Mouse (Mus musculus): ENCODE results near the gene Col19a1. TPM values are rescaled to one million over a fixed set of nuclear protein-coding genes. Genes with fewer than 3 reads are reported as not detected.
"Not testable (repeated sequence)": the region's sequence is repeated elsewhere in the genome, so short reads cannot be mapped to it uniquely, and the experiment has no call there.

Gene Col19a1
- total RNA-seq (2021), result under 1 TPM; 0.06 to 0.10 TPM
- long read RNA-seq, experiment 1, result 0 reads
- long read RNA-seq, experiment 2, result 0 reads

DNA sequence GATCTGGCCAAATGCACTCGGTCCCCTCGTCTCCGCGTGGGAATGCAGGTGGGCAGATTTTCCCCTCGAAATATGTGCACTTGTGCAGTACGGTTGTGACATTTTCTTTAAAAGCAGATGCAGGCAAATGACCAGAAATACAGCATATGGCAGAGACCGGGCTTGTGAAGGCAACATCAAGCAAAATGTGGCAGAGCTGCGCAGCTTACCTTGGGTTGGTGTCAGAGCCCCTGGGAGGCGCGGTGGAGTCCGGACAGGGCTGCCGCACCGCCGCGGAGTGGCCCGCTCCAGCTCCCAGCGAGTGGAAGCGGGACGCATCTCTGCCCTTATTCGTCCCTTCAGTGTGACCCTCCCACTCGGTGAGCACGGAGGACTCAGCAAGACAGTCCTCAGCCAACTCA is at the start of gene Col19a1:
Col19a1 (minus strand) TSS at position 332 of the 401 bp plus-strand sequence.
- no peak for DNase-seq (ENCODE audit: low spot score in 2 of 2)

DNA sequence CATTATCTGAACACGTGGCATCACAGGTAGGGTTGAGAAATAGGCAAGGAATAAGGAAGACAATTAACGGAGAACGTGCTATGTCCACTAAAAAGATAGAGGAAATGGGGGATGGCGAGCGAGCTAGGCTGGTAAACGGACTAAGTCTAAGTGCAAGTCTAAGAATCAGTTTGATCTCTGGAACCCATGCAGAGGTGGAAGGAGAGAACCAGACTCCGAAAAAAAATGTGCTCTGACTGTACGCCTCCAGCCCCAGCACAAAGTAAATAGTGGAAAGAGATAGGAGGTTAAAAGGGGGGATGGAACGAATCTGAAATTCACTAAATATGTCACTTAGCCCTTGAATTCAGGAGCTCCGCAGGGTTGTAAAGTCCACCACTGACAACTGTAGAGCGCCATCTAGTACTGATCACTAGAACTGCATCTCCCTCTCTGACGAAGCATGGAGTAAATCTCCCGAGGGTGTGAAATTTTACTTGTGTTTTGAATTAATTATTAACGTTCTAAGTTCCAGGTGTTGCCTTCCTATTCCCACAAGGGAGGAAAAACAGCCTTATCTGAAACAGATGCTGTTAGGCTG is 46.4 kb upstream of the Col19a1 start:
- no peak for DNase-seq (ENCODE audit: low spot score in 2 of 2)

DNA sequence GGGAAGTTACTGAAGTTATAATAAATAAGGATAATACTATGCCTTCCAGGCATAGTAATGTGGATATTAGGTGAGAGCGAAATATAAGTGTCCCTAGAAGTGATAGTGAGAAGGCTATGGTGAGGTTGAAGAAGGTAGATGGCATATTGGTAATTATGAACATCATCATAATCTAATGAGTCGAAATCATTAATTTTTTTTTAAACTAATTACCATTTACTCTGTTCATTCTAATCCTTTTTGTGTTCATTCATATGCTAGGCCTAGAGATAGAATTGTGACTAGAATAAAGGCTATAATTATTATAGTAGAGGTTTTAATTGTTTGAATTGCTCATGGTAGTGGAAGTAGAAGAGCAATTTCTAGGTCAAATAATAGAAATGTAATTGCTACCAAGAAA is 25.3 kb upstream of the Col19a1 start:
- DNase-seq (ENCODE audit: low spot score in 2 of 2), result not testable (repeated sequence)

DNA sequence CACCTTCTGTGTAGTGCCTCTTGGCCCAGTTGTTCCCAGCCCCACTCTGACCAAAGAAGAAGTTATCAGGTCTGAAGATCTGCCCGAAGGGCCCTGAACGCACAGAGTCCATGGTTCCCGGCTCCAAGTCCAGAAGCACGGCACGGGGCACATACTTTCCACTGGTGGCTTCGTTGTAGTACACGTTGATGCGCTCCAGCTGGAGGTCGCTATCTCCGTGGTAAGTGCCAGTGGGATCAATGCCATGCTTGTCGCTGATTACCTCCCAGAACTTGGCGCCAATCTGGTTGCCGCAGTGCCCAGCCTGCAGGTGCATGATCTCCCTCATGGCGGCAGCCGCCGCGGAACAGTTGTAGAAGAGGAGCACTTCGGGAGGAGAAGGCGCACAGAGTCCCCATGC is 7.8 kb upstream of the Col19a1 start:
- DNase-seq (ENCODE audit: low spot score in 2 of 2), result no peak

DNA sequence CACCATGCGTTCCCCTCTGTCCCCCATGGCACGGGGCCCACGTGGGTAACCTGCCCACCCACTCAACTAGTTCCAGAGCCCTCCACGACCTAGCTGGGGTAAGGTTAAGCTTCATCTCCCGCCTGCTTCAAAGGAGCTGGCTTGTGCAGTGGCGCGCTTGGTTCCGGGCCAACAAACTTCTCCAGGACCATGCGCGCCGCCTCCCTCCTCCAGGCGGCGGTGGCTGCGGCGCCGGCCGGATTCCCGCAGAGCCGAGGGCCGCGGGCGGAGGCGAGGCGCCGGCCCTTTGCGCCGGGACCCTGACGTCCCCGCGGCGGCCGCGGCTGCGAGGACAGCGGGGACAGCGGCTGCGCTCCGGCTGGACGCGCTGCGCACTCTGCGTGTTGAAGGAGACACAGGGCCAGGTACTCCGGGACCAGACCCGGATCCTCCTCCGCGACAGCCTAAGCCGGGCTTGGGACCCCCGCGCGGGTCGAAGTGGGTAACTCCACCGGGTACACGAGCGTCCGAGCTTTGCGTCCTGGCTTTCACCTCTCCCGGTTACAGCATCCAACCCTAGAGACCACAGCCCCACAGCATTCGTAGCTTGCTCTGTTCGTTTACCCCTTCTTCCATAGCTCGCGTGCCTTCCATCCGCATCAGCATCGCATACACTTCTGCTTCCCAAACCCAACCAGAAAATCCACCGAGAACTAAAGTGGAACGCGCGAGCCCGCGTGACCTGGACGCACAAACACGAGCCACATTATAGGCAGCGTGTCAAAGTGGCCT is 717 bp downstream of the Col19a1 start:
- no peak for DNase-seq (ENCODE audit: low spot score in 2 of 2)

DNA sequence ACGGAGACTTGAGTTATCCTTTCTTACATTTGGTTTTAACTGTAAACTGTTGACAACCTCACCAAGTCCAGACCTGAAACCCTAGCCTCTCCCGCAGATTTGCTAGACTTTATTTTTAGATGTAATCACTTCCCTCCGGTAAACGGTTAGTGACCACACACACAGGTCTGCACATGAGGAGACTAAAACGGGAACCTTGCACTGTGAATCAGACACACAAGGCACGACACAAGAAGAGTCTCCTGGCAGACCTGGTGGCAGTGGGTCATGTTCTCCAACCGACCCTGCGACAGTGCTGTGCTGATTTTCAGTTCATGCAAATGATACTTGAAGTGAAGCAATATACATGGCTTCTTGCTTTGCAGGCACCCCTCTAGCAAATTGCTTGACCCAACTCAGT is 14.7 kb downstream of the Col19a1 start:
- DNase-seq (ENCODE audit: low spot score in 2 of 2), result no peak

DNA sequence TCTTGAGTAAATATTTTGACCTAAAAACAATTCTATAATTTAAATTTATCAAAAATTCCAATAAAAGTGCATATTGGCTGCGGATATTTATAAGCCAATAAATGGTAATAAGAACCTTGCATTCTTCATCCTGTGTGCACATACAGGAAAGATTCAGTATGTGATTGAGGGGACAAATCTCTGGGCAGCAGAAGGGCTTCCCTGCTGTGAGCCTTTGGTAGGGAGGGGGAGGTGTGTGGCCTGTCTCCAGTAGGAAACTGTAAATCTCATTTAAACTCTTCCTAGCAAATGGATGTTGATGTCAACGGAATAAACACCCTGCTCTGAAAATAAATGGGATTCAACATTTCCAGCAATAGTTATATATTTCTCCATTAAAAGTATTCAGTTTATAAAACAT is 23.2 kb downstream of the Col19a1 start:
- no peak for DNase-seq (ENCODE audit: low spot score in 2 of 2)

DNA sequence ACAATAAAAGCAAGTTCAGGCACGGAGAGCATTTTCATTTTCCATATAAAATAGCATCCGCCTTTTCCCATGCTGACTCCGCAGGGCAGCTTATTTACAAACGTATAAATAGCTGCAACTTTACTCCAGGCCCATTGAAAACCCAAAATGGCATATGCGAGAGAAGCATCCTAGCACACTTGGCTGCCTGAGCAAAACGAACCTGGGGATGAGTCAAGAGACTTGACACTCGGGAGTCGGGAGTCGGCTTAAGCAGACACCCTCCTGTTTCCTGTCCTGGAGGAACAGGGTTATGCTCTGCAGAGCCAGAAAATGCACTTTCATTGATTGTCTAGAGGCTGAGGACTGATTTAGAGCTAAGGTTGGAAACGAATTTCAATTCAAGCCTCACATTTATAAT is 29.3 kb downstream of the Col19a1 start:
- DNase-seq (ENCODE audit: low spot score in 2 of 2), result no peak

DNA sequence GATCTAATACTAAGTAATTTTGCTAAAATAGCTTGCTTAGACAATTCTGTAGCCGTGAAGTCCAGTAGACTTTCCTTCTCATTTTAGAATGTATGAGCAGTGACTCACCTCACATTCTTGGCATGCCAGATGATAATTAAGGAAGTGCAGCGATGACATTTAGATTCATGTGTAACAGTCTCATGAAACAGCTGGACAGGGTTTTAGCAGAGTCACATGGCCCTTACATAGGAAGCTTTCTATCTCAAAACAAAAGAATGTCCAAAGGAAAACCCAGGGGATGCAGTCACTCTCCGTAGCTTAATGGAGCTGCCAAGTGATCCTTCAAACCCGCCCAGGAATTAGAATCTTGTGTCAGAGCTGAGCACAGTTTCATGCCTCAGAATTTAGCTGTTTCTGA is 33.8 kb downstream of the Col19a1 start:
- DNase-seq (ENCODE audit: low spot score in 2 of 2), result no peak

DNA sequence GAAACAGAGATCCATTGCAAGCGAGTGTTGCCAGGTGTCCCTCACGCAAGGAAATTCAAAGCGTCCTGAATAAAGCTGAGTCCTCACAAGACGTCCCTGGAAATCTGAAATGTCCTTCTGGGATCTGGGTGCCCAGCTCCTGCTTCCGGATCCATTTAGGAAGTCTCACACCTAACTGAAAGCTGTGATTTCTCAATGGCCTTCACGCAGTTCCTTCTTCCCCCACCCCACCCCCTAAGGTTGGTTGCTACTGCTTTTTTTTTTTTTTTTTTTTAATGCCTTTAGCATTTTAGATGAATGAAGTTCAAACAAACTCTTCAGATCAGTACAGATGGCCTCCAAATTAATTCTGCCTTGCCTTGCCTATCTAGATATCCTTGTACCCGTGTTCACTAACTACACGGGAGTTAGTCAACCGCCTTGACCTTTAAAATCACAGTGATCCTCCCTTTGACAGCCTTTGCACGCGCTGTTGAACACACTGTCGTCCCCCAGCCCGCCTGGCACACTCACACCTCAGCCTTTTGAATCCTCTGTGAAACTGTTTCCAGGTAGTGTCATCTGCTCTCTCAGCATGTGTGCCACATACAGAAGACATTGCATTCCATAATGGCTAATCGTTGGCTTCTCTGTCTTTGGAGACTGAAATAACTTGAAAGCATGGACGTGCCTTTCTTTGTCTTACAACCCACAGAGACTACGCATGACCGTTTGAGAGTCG is 36.6 kb downstream of the Col19a1 start:
- DNase-seq (ENCODE audit: low spot score in 2 of 2), result peak in 1 of 2 experiments; percentile 2

DNA sequence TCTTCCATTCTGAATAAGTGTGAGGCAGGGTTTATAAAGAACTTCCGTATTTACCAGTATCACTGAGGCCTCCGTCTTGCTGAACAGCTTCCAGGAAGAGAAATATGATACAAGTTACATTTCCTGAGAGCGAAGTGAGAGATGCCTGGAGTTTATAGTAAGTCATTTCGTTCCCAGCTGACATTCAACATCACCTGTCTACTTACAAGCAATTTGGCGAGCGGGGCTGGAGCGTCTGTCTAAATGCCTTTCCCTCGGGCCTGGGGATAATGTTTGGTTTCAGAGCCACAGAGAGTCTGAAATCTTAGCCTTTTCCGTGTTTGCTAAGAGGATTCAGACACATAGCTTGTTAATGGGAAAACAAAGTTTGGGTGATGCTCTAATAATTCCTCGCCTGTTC is 37.2 kb downstream of the Col19a1 start:
- DNase-seq (ENCODE audit: low spot score in 2 of 2), result no peak

DNA sequence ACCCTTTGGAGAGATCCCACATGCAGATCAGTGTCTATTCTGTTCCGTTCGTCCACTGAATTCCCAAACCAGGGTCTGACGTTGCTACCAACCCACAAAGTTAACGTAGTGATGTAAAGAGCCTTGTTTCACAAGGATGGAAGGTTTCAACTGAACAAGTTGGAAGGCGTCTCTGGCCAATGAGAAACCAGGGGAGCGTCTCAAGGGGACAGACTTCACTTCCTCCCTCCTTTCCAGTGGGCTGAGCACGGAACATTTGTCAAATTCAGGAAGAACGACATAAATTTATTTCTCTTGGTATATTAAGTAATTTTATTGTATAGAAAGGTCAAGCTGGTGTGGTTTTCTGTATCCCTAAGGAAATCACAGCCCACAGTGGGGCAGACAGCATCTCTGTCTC is 38.2 kb downstream of the Col19a1 start:
- no peak for DNase-seq (ENCODE audit: low spot score in 2 of 2)

DNA sequence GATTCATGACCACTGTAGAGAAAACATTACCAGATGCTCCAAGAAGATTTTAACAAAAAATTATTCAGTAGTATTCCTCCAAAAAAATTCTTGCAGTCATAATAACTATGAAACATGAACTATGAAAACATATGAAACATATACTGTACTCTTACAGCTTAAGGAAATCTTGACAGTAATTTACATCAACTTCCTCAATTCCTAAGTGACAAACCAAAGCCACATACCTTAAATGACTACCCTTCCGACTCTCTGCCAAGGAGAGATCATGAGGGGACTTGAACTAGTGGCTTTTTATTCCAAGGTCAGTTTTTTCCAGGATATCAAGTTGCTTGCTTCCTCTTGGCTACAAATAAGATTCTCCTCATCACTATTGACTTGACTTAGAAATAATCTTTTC is 39.7 kb downstream of the Col19a1 start:
- DNase-seq (ENCODE audit: low spot score in 2 of 2), result no peak

DNA sequence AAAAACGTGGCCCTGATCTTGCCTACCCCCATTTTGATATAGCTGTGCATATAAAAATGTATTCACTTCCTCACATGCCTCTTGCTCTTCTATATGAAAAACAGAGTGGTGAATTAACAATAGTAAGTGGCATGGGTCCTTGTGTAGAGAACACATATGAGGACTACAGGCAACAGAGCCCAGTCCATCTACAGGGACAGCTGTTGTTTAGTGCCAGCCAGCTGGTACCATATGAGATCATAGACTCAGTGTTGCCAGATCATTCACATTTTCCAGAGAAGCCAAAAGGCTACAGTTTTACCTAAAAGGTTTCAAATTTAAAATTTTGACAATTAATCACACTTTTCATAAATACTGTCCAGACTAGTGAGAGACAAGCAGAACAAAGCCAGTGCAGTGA is 47.4 kb downstream of the Col19a1 start:
- DNase-seq (ENCODE audit: low spot score in 2 of 2), result no peak

DNA sequence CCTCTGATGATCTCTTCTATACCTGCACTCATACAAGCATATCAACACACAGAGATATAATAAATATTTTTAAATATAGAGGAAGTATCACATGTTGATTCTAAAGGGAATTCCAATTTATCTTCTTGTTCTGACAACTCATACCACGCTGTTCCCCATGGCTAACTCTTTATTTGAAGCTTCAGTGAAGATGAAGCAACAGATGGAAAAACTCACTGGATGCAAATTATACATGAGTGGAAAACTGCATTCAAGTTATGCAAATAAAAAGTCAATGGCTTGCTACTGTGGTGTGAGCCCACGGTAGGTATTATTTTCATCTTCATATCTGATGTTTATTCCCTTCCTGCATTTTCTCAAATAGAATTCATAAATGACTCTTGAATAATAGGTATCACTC is 60.1 kb downstream of the Col19a1 start:
- DNase-seq (ENCODE audit: low spot score in 2 of 2), result no peak

DNA sequence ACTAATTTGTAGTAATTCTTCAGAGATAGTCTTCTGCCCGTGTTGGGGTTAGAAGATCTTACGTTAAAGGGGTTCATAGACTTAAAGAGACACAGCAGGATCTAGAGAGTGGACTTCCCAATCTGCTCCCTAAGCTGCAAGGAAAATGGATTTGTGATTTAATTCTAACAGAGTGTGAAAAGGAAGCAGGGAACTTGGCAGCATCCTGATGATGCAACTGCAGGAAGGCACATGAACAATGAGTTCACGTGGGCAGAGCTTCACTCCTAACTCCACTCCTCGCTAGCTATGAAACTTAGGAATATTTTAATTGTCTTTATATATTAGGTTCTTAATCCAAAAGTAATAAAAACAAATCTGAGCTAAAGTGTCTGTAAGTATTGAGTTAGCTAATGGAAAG is 69.8 kb downstream of the Col19a1 start:
- no peak for DNase-seq (ENCODE audit: low spot score in 2 of 2)

DNA sequence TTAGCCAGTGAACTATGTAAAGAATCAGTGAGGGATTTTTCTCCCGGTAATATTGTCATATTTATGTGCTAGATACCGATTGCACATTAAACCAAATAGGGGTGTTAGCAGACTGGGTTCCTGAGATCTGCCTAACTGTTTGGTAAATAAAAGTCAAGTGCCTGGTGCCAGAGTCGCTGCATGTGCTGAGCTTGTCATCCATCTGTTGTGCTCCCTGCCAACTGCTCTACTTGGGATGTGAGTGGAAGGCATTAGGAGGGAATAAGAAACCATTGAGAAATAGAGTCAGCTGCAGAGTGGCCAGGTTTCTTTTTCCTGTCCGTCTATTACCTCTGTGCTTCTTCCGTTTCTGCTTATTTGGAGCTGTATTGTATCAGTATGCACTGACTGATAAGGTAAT is 71.9 kb downstream of the Col19a1 start:
- no peak for DNase-seq (ENCODE audit: low spot score in 2 of 2)

DNA sequence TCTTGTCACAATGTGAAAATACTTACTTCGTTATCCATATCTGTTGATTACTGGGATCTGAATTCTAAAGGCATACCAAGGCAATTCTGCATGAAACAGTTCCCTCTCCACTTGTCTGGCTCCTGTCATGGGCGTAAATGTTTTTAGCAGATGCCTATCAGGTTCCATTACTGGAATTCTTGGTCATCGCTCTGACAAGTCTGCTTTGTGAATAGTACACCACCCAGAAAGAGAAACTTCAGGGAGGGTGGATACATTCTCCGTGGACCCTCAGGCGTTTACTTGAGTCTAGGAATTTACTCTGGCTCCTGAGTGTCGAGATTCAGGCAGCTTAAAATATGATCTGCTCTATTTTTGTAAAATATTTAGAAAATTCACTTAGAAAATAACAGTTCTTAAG is 75.7 kb downstream of the Col19a1 start:
- DNase-seq (ENCODE audit: low spot score in 2 of 2), result no peak

DNA sequence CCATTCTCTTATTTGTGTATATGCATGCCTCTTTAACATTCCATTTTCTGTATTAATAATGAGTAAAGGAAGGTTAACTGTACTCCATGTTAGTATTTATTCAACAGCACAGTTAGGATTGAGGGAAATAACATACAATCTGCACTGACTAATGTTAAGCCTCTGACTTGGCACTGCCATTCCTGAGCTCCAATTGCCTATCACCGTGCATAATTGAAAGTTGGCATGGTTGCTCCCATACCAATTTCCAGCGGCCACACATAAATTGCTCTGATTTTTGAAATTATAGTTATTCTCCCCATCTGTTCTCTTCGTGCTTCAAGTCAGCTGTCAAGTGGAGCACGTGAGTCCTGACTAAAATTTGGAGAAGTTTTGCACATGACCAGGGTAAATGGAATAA is 91.9 kb downstream of the Col19a1 start:
- no peak for DNase-seq (ENCODE audit: low spot score in 2 of 2)

DNA sequence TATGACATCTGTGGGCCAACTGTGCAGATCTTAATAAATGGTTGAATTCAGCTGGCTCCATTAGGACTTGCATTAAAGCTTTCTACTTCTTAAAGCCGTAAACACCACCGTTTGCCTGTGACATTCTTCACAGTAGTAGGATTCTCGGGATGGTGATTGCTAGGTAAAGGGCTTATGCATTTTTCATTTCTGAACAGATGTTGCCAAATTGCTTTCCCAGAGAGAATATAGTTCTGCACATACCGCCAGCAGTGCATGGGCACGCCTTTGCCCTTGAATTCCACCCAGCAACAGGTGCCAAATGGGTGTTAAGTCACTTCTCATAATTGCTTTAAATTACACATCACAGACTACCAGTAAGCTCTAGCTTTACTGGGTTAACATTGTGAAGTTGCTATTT is 103.1 kb downstream of the Col19a1 start:
- no peak for DNase-seq (ENCODE audit: low spot score in 2 of 2)

DNA sequence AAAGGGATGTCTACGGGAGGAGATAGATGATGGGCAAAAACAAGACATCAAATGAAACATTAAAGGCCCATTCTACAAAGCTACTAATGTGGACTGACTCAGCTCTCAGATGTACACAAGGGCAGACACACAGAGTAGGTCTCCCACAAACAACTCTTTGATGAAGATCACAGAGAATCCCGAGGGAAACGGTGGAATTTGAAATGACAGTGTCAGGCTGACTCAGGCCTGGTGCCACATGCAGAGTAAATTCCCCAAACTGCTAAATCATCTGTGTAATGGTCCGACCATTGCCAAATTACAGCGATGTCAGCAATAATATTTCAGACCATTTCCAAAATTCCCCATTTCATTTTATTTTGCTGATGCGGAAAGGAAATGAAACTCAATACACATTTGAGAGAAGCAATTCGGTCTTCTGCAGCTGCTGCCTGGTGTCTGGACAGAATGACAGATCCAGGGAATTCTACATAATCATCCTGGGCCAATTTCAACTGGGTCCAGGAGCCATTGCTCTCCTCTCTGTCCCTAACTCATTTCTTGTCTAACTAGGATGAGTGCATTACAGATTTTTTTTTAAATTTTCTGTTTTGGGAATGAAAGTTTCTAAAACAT is 116.1 kb downstream of the Col19a1 start:
- DNase-seq (ENCODE audit: low spot score in 2 of 2), result no peak

DNA sequence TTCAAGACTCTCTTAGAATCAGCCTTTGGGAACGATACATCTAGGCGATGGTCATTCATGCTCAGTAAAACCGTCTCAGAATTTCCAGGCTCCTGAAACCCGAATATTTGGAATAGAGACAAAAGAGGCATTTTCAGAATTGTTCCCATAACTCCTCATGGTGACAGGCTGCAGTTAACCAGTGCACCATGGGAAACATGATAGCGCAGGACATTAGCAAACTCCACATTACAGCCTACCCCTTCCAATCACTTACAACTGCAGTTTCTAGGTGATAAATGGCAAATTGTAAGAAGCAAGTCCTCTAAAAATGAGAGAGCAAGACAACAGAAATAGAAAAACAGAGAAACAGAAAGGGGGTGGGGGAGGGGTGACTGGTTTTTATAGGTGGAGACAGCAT is 116.6 kb downstream of the Col19a1 start:
- DNase-seq (ENCODE audit: low spot score in 2 of 2), result no peak

All from adrenal gland, adult 18-20 months (tissue).